Mouse (Mus musculus) central nervous system, embryonic 18 days (tissue): ENCODE data around the gene Kif11. TPM values are rescaled to one million over a fixed set of nuclear protein-coding genes. Genes with fewer than 3 reads are reported as not detected.

ENCODE experiments used
- polyA plus RNA-seq: library from polyadenylated mRNA; depleted of rRNA; stranded (reverse); fragments of >200 nt; gene quantifications from 2 replicates; pipeline ENCODE4 v1.2.3, GENCODE M21; 2012; rRNA removed

Kif11 gene
- polyA plus RNA-seq = 9.8 and 11.0 TPM in 2 replicates

GRCm38 (mm10) chr19:37375755-37376615 is at the start of gene Kif11:
Gene Kif11 (plus strand): TSS chr19:37376403.

GRCm38 (mm10) chr19:37337752-37338151 is 38.5 kb upstream of the Kif11 start, which contains the start of gene Ide:
Gene Ide (minus strand): TSS chr19:37337852.

GRCm38 (mm10) chr19:37434263-37434951 is 58.2 kb downstream of the Kif11 start, which contains the start of gene Hhex:
Gene Hhex (plus strand): TSS chr19:37434810.

Other genes with a start within 250 kb of the Kif11 start
- 87.8 and 92.4 TPM in 2 replicates for gene March5, start 168.9 kb upstream of the Kif11 start, polyA plus RNA-seq
- 11.2 and 14.7 TPM in 2 replicates for gene Cpeb3, start 167.8 kb upstream of the Kif11 start, polyA plus RNA-seq
- gene Ide, start 38.6 kb upstream of the Kif11 start, polyA plus RNA-seq = 20.8 and 24.3 TPM in 2 replicates
- gene Hhex, start 58.4 kb downstream of the Kif11 start, polyA plus RNA-seq = 1.6 and 1.7 TPM in 2 replicates
- gene Exoc6, start 174.0 kb downstream of the Kif11 start, polyA plus RNA-seq = 22.6 and 23.5 TPM in 2 replicates